Mouse (Mus musculus): Measurements from ENCODE around the gene Rhox2f. TPM values are rescaled to one million over a fixed set of nuclear protein-coding genes. Genes with fewer than 3 reads are reported as not detected.
"Not testable (repeated sequence)": the region's sequence is repeated elsewhere in the genome, so short reads cannot be mapped to it uniquely, and the experiment has no call there.

Rhox2f gene
- not detected in 2 replicates for total RNA-seq (2014; rRNA removed)
- polyA plus RNA-seq (2015; fragmentation: Nextera tagmentation; extraction: Ambion mirVana), result not detected in 2 replicates

- H3K4me2 ChIP-seq (ENCODE audit: low read depth, low read length); H3K4me1 ChIP-seq (ENCODE audit: insufficient read depth, low read length); H3K9me3 ChIP-seq (ENCODE audit: low read length); H3K36me3 ChIP-seq (ENCODE audit: insufficient read depth, low read length); ATAC-seq; H3K9ac ChIP-seq (replicated peaks; ENCODE audit: low read length); H3K27me3 ChIP-seq (ENCODE audit: insufficient read depth, low read length); H3K4me3 ChIP-seq (ENCODE audit: low read length); DNase-seq (ENCODE audit: low spot score); H3K27ac ChIP-seq: not testable (repeated sequence)
- 87% methylated on average over 5 of the region's 8 CpGs for WGBS
Measured at GRCm38 (mm10) chrX:37571105-37571504, at the start of gene Rhox2f. TSS of gene Rhox2f (plus strand) at chrX:37571405.

- DNase-seq (ENCODE audit: low spot score); H3K4me3 ChIP-seq (ENCODE audit: low read length); ATAC-seq; H3K4me2 ChIP-seq (ENCODE audit: low read depth, low read length); H3K27me3 ChIP-seq (ENCODE audit: insufficient read depth, low read length); H3K36me3 ChIP-seq (ENCODE audit: insufficient read depth, low read length); H3K9me3 ChIP-seq (ENCODE audit: low read length); H3K27ac ChIP-seq; H3K9ac ChIP-seq (replicated peaks; ENCODE audit: low read length); H3K4me1 ChIP-seq (ENCODE audit: insufficient read depth, low read length): not testable (repeated sequence)
- 93% methylated on average over 2 of the region's 8 CpGs for WGBS
Measured at GRCm38 (mm10) chrX:37530152-37530551, 41.1 kb upstream of the Rhox2f start, which contains the start of gene Rhox2e. TSS of gene Rhox2e (plus strand) at chrX:37530452.

- H3K4me3 ChIP-seq (ENCODE audit: low read length); ATAC-seq; H3K27ac ChIP-seq; H3K9ac ChIP-seq (replicated peaks; ENCODE audit: low read length); DNase-seq (ENCODE audit: low spot score); H3K4me2 ChIP-seq (ENCODE audit: low read depth, low read length); H3K9me3 ChIP-seq (ENCODE audit: low read length); H3K36me3 ChIP-seq (ENCODE audit: insufficient read depth, low read length); H3K27me3 ChIP-seq (ENCODE audit: insufficient read depth, low read length); H3K4me1 ChIP-seq (ENCODE audit: insufficient read depth, low read length): not testable (repeated sequence)
- WGBS, result no CpG with 5 or more reads among the region's 4 CpGs
Measured at GRCm38 (mm10) chrX:37541719-37542118, 29.5 kb upstream of the Rhox2f start, which contains the start of gene Rhox3e. TSS of gene Rhox3e (plus strand) at chrX:37542019.

GRCm38 (mm10) chrX:37557112-37557511, 14.1 kb upstream of the Rhox2f start, which contains the start of gene Rhox4e:
TSS of gene Rhox4e (plus strand) at chrX:37557412.
- ATAC-seq; H3K27ac ChIP-seq; H3K4me2 ChIP-seq (ENCODE audit: low read depth, low read length); H3K9me3 ChIP-seq (ENCODE audit: low read length); H3K27me3 ChIP-seq (ENCODE audit: insufficient read depth, low read length); DNase-seq (ENCODE audit: low spot score); H3K4me1 ChIP-seq (ENCODE audit: insufficient read depth, low read length); H3K9ac ChIP-seq (replicated peaks; ENCODE audit: low read length); H3K4me3 ChIP-seq (ENCODE audit: low read length); H3K36me3 ChIP-seq (ENCODE audit: insufficient read depth, low read length): not testable (repeated sequence)
- WGBS, result 98% methylated on average over 10 of the region's 18 CpGs

GRCm38 (mm10) chrX:37572638-37573037, 1.4 kb downstream of the Rhox2f start:
- H3K27me3 ChIP-seq (ENCODE audit: insufficient read depth, low read length); H3K9me3 ChIP-seq (ENCODE audit: low read length); H3K9ac ChIP-seq (replicated peaks; ENCODE audit: low read length); H3K4me2 ChIP-seq (ENCODE audit: low read depth, low read length); H3K36me3 ChIP-seq (ENCODE audit: insufficient read depth, low read length); ATAC-seq; H3K4me1 ChIP-seq (ENCODE audit: insufficient read depth, low read length); H3K27ac ChIP-seq; DNase-seq (ENCODE audit: low spot score); H3K4me3 ChIP-seq (ENCODE audit: low read length): not testable (repeated sequence)
- 68% methylated on average over 2 of the region's 2 CpGs for WGBS

GRCm38 (mm10) chrX:37580692-37581091, 9.5 kb downstream of the Rhox2f start, which contains the start of gene Rhox3f:
TSS of gene Rhox3f (plus strand) at chrX:37580992.
- ATAC-seq; DNase-seq (ENCODE audit: low spot score); H3K27me3 ChIP-seq (ENCODE audit: insufficient read depth, low read length); H3K27ac ChIP-seq; H3K4me3 ChIP-seq (ENCODE audit: low read length); H3K36me3 ChIP-seq (ENCODE audit: insufficient read depth, low read length); H3K9me3 ChIP-seq (ENCODE audit: low read length); H3K9ac ChIP-seq (replicated peaks; ENCODE audit: low read length); H3K4me2 ChIP-seq (ENCODE audit: low read depth, low read length); H3K4me1 ChIP-seq (ENCODE audit: insufficient read depth, low read length): not testable (repeated sequence)

GRCm38 (mm10) chrX:37607604-37608003, 36.4 kb downstream of the Rhox2f start, which contains the start of gene Rhox4f:
TSS of gene Rhox4f (minus strand) at chrX:37607704.
- 94% methylated on average over 15 of the region's 19 CpGs for WGBS
- ATAC-seq, result not testable (repeated sequence)

More at GRCm38 (mm10) chrX:37607604-37608003, 36.4 kb downstream of the Rhox2f start, which contains the start of gene Rhox4f:
- not testable (repeated sequence) for H3K36me3 ChIP-seq (ENCODE audit: insufficient read depth, low read length); H3K27me3 ChIP-seq (ENCODE audit: insufficient read depth, low read length); DNase-seq (ENCODE audit: low spot score); H3K4me3 ChIP-seq (ENCODE audit: low read length); H3K4me2 ChIP-seq (ENCODE audit: low read depth, low read length); H3K9ac ChIP-seq (replicated peaks; ENCODE audit: low read length); H3K27ac ChIP-seq; H3K9me3 ChIP-seq (ENCODE audit: low read length); H3K4me1 ChIP-seq (ENCODE audit: insufficient read depth, low read length)

Other genes starting within 250 kb of the Rhox2f start
- not detected in 2 replicates for gene Rhox3a2, start 191.4 kb upstream of the Rhox2f start, total RNA-seq (2014; rRNA removed)
- gene Rhox3a2, start 191.4 kb upstream of the Rhox2f start, polyA plus RNA-seq (2015; fragmentation: Nextera tagmentation; extraction: Ambion mirVana), result not detected in 2 replicates
- gene Rhox4a2, start 180.6 kb upstream of the Rhox2f start, total RNA-seq (2014; rRNA removed), result not detected in 2 replicates
- gene Rhox4a2, start 180.6 kb upstream of the Rhox2f start, polyA plus RNA-seq (2015; fragmentation: Nextera tagmentation; extraction: Ambion mirVana), result not detected in 2 replicates
- 0.47 TPM in 1 of 2 replicates, not detected in the other for gene Rhox2b, start 159.3 kb upstream of the Rhox2f start, total RNA-seq (2014; rRNA removed)
- not detected in 2 replicates for gene Rhox2b, start 159.3 kb upstream of the Rhox2f start, polyA plus RNA-seq (2015; fragmentation: Nextera tagmentation; extraction: Ambion mirVana)
- gene Rhox4b, start 138.9 kb upstream of the Rhox2f start, total RNA-seq (2014; rRNA removed), result not detected in 2 replicates
- gene Rhox4b, start 138.9 kb upstream of the Rhox2f start, polyA plus RNA-seq (2015; fragmentation: Nextera tagmentation; extraction: Ambion mirVana), result not detected in 2 replicates
- not detected in 2 replicates for gene Rhox2c, start 117.7 kb upstream of the Rhox2f start, total RNA-seq (2014; rRNA removed)
- gene Rhox2c, start 117.7 kb upstream of the Rhox2f start, polyA plus RNA-seq (2015; fragmentation: Nextera tagmentation; extraction: Ambion mirVana), result not detected in 2 replicates
- not detected in 2 replicates for gene Rhox3c, start 112.8 kb upstream of the Rhox2f start, total RNA-seq (2014; rRNA removed)
- gene Rhox3c, start 112.8 kb upstream of the Rhox2f start, polyA plus RNA-seq (2015; fragmentation: Nextera tagmentation; extraction: Ambion mirVana), result not detected in 2 replicates
- not detected in 2 replicates for gene Rhox4c, start 91.1 kb upstream of the Rhox2f start, total RNA-seq (2014; rRNA removed)
- not detected in 2 replicates for gene Rhox4c, start 91.1 kb upstream of the Rhox2f start, polyA plus RNA-seq (2015; fragmentation: Nextera tagmentation; extraction: Ambion mirVana)
- gene Rhox2d, start 78.0 kb upstream of the Rhox2f start, total RNA-seq (2014; rRNA removed), result not detected in 2 replicates
- not detected in 2 replicates for gene Rhox2d, start 78.0 kb upstream of the Rhox2f start, polyA plus RNA-seq (2015; fragmentation: Nextera tagmentation; extraction: Ambion mirVana)
- not detected in 2 replicates for gene Rhox4d, start 57.0 kb upstream of the Rhox2f start, total RNA-seq (2014; rRNA removed)
- gene Rhox4d, start 57.0 kb upstream of the Rhox2f start, polyA plus RNA-seq (2015; fragmentation: Nextera tagmentation; extraction: Ambion mirVana), result not detected in 2 replicates
- gene Rhox2e, start 41.0 kb upstream of the Rhox2f start, total RNA-seq (2014; rRNA removed), result 0.47 TPM in 1 of 2 replicates, not detected in the other
- gene Rhox2e, start 41.0 kb upstream of the Rhox2f start, polyA plus RNA-seq (2015; fragmentation: Nextera tagmentation; extraction: Ambion mirVana), result not detected in 2 replicates
- gene Rhox3e, start 29.4 kb upstream of the Rhox2f start, total RNA-seq (2014; rRNA removed), result not detected in 2 replicates
- gene Rhox3e, start 29.4 kb upstream of the Rhox2f start, polyA plus RNA-seq (2015; fragmentation: Nextera tagmentation; extraction: Ambion mirVana), result not detected in 2 replicates
- gene Rhox4e, start 14.0 kb upstream of the Rhox2f start, total RNA-seq (2014; rRNA removed), result not detected in 2 replicates
- gene Rhox4e, start 14.0 kb upstream of the Rhox2f start, polyA plus RNA-seq (2015; fragmentation: Nextera tagmentation; extraction: Ambion mirVana), result not detected in 2 replicates
- not detected in 2 replicates for gene Rhox3f, start 9.6 kb downstream of the Rhox2f start, total RNA-seq (2014; rRNA removed)
- not detected in 2 replicates for gene Rhox3f, start 9.6 kb downstream of the Rhox2f start, polyA plus RNA-seq (2015; fragmentation: Nextera tagmentation; extraction: Ambion mirVana)
- gene Rhox4f, start 36.3 kb downstream of the Rhox2f start, total RNA-seq (2014; rRNA removed), result not detected in 2 replicates
- gene Rhox4f, start 36.3 kb downstream of the Rhox2f start, polyA plus RNA-seq (2015; fragmentation: Nextera tagmentation; extraction: Ambion mirVana), result not detected in 2 replicates
- gene Rhox3g, start 57.2 kb downstream of the Rhox2f start, total RNA-seq (2014; rRNA removed), result not detected in 2 replicates
- not detected in 2 replicates for gene Rhox3g, start 57.2 kb downstream of the Rhox2f start, polyA plus RNA-seq (2015; fragmentation: Nextera tagmentation; extraction: Ambion mirVana)
- not detected in 2 replicates for gene Rhox2g, start 72.1 kb downstream of the Rhox2f start, total RNA-seq (2014; rRNA removed)
- not detected in 2 replicates for gene Rhox2g, start 72.1 kb downstream of the Rhox2f start, polyA plus RNA-seq (2015; fragmentation: Nextera tagmentation; extraction: Ambion mirVana)
- gene Rhox4g, start 79.9 kb downstream of the Rhox2f start, total RNA-seq (2014; rRNA removed), result not detected in 2 replicates
- gene Rhox4g, start 79.9 kb downstream of the Rhox2f start, polyA plus RNA-seq (2015; fragmentation: Nextera tagmentation; extraction: Ambion mirVana), result not detected in 2 replicates
- not detected in 2 replicates for gene Rhox3h, start 97.4 kb downstream of the Rhox2f start, total RNA-seq (2014; rRNA removed)
- not detected in 2 replicates for gene Rhox3h, start 97.4 kb downstream of the Rhox2f start, polyA plus RNA-seq (2015; fragmentation: Nextera tagmentation; extraction: Ambion mirVana)
- not detected in 2 replicates for gene Rhox2h, start 101.9 kb downstream of the Rhox2f start, total RNA-seq (2014; rRNA removed)
- not detected in 2 replicates for gene Rhox2h, start 101.9 kb downstream of the Rhox2f start, polyA plus RNA-seq (2015; fragmentation: Nextera tagmentation; extraction: Ambion mirVana)
- not detected in 2 replicates for gene Rhox5, start 233.4 kb downstream of the Rhox2f start, total RNA-seq (2014; rRNA removed)
- gene Rhox5, start 233.4 kb downstream of the Rhox2f start, polyA plus RNA-seq (2015; fragmentation: Nextera tagmentation; extraction: Ambion mirVana), result 0.71 and 1.00 TPM in 2 replicates

Data from hindbrain, postnatal 0 days (tissue).